Mouse (Mus musculus) liver, postnatal 0 days (tissue): ENCODE results near the gene BC030867. TPM values are rescaled to one million over a fixed set of nuclear protein-coding genes. Genes with fewer than 3 reads are reported as not detected.

Experiments
- ATAC-seq: fragments of 200-750 bp; cut with Nextera tagmentation; 2 replicates; pipeline ENCODE4 v1.8.0; 2017; ENCODE audit warnings: mild to moderate bottlenecking, moderate library complexity
- DNase-seq: peaks from one replicate; pipeline ENCODE4 v3.0.0-alpha.2; 2016
- H3K27ac ChIP-seq: fragments of 300-500 bp; sonication (generic); 2 replicates; pipeline ENCODE4 v1.5.1; 2014; ENCODE audit warnings: antibody characterized with exemption, moderate library complexity, mild to moderate bottlenecking, low read depth
- H3K27me3 ChIP-seq: fragments of 300-500 bp; sonication (generic); 2 replicates; pipeline ENCODE4 v1.6.1; 2014; ENCODE audit warnings: low read length, control low read depth, mixed read lengths; ENCODE audit not compliant: insufficient read depth
- H3K36me3 ChIP-seq: fragments of 300-500 bp; sonication (generic); replicated peaks from 2 replicates; pipeline ENCODE4 v1.6.1; 2014; ENCODE audit warnings: mild to moderate bottlenecking, control low read depth, low read length, moderate library complexity, mixed read lengths; ENCODE audit not compliant: insufficient read depth
- H3K4me1 ChIP-seq: fragments of 300-500 bp; sonication (generic); 2 replicates; pipeline ENCODE4 v1.6.1; 2014; ENCODE audit warnings: antibody characterized with exemption, mild to moderate bottlenecking, control low read depth; ENCODE audit not compliant: insufficient read depth
- H3K4me2 ChIP-seq: fragments of 300-500 bp; sonication (generic); 2 replicates; pipeline ENCODE4 v1.6.1; 2014; ENCODE audit warnings: low read depth, mild to moderate bottlenecking, low read length, moderate library complexity, mixed read lengths
- H3K4me3 ChIP-seq: fragments of 300-500 bp; sonication (generic); 2 replicates; pipeline ENCODE4 v1.5.1; 2014; ENCODE audit warnings: low read depth, low read length
- H3K9ac ChIP-seq: fragments of 300-500 bp; sonication (generic); replicated peaks from 2 replicates; pipeline ENCODE4 v1.6.1; 2014; ENCODE audit warnings: mild to moderate bottlenecking, moderate library complexity
- H3K9me3 ChIP-seq: fragments of 300-500 bp; sonication (generic); 2 replicates; pipeline ENCODE4 v1.6.1; 2016; ENCODE audit warnings: mild to moderate bottlenecking, control low read depth, low read length, mixed read lengths
- CTCF ChIP-seq: sonication (generic); IDR thresholded peaks from 2 replicates; pipeline ENCODE4 v1.5.1; 2016; ENCODE audit warnings: antibody characterized with exemption, low read depth
- EP300 ChIP-seq: IDR thresholded peaks from 2 replicates; pipeline ENCODE4 v1.6.1; 2016; ENCODE audit warnings: antibody characterized with exemption, low read depth, mild to moderate bottlenecking
- WGBS: fragments of 180-500 bp; shearing (Covaris S2); extraction: QIAGEN DNeasy Blood & Tissue Kit; methylation state at CpG from one replicate; pipeline ENCODE4 v1.1.7; 2014; ENCODE audit not compliant: insufficient replicate concordance; 5-methylcytosine and 5-hydroxymethylcytosine counted together
- polyA plus RNA-seq: library from polyadenylated mRNA; unstranded; fragments of >200 nt; fragmentation: Nextera tagmentation; extraction: Ambion mirVana; gene quantifications from 2 replicates; pipeline ENCODE4 v1.2.1, GENCODE M21; 2015

BC030867 gene
- polyA plus RNA-seq, 1 experiment from 2014 or later = 4.9 TPM

- Histone ChIP-seq H3K4me1 (peaks cover 27% of the 10 kb centered on the region), H3K9ac (peak overlapping the region; percentile 72), H3K4me3 (peak overlapping the region; percentile 84), H3K27ac (no peak overlapping the region), H3K4me2 (peak overlapping the region; percentile 98), H3K27me3 (peaks cover 3% of the 10 kb centered on the region; the same call in 1 of the 2 replicates), H3K36me3 (no peaks in the 10 kb centered on the region), H3K9me3 (no peaks in the 10 kb centered on the region)
- ATAC-seq = no peak
- 19% methylated on average over 7 of the region's 7 CpGs for WGBS
- TF ChIP-seq CTCF (no peak), EP300 (no peak)
- DNase-seq = no peak
Observed at GRCm38 (mm10) chr11:102228646-102229268, 19.9 kb upstream of the BC030867 start.

- peaks cover 3% of the 10 kb centered on the region; the same call in 1 of the 2 replicates for H3K27me3 ChIP-seq
- no peaks in the 10 kb centered on the region for H3K36me3 ChIP-seq
- DNase-seq (peak; percentile 38), ATAC-seq (peak; percentile 58)
- H3K4me1 ChIP-seq = peaks cover 25% of the 10 kb centered on the region
- peak overlapping the region; percentile 72 for H3K9ac ChIP-seq
- WGBS = 1% methylated on average over 39 of the region's 47 CpGs
- peak overlapping the region; percentile 84 for H3K4me3 ChIP-seq
- H3K4me2 ChIP-seq = peak overlapping the region; percentile 98
- no peaks in the 10 kb centered on the region for H3K9me3 ChIP-seq
- H3K27ac ChIP-seq = peak overlapping the region; percentile 73
- no peak for TF ChIP-seq CTCF
- TF ChIP-seq EP300 = no peak
Observed at GRCm38 (mm10) chr11:102229331-102229953, 19.2 kb upstream of the BC030867 start.

GRCm38 (mm10) chr11:102230006-102230741 lies 18.5 kb upstream of the BC030867 start, which contains the start of gene Hdac5:
Gene Hdac5 (minus strand): TSS chr11:102230166.
- ATAC-seq (peak; percentile 96), DNase-seq (peak; percentile 97)
- Histone ChIP-seq H3K36me3 (no peaks in the 10 kb centered on the region), H3K4me3 (peak within 1 kb of the TSS; percentile 84), H3K9me3 (no peaks in the 10 kb centered on the region), H3K27me3 (peaks cover 3% of the 10 kb centered on the region; the same call in 1 of the 2 replicates), H3K4me2 (peak within 1 kb of the TSS; percentile 98), H3K27ac (peak within 1 kb of the TSS; percentile 73), H3K4me1 (peaks cover 18% of the 10 kb centered on the region), H3K9ac (peak within 1 kb of the TSS; percentile 72)
- under 1% methylated on average over 33 of the region's 49 CpGs for WGBS
- TF ChIP-seq CTCF = peak; percentile 25; the same call in 1 of the 2 replicates
- TF ChIP-seq EP300 = peak; percentile 64

GRCm38 (mm10) chr11:102236022-102236421 lies 12.7 kb upstream of the BC030867 start:
- Histone ChIP-seq H3K4me1 (peaks cover 6% of the 10 kb centered on the region; the same call in 1 of the 2 replicates), H3K4me2 (no peak overlapping the region), H3K27me3 (no peaks in the 10 kb centered on the region), H3K9ac (no peak overlapping the region), H3K36me3 (no peaks in the 10 kb centered on the region), H3K9me3 (no peaks in the 10 kb centered on the region), H3K4me3 (no peak overlapping the region), H3K27ac (no peak overlapping the region)
- TF ChIP-seq CTCF = no peak
- TF ChIP-seq EP300 = no peak
- WGBS = 33% methylated on average over 2 of the region's 2 CpGs
- ATAC-seq (no peak), DNase-seq (no peak)

GRCm38 (mm10) chr11:102240636-102241035 lies 8.0 kb upstream of the BC030867 start:
- no peak overlapping the region for H3K4me3 ChIP-seq
- H3K9me3 ChIP-seq = no peaks in the 10 kb centered on the region
- peaks cover 9% of the 10 kb centered on the region for H3K4me1 ChIP-seq
- DNase-seq (no peak), ATAC-seq (no peak)
- no peaks in the 10 kb centered on the region for H3K36me3 ChIP-seq
- no peak overlapping the region for H3K9ac ChIP-seq
- TF ChIP-seq CTCF (no peak), EP300 (no peak)
- H3K27me3 ChIP-seq = 0 out of 2 replicates have a peak, but pooled peaks cover 3% of the 10 kb centered on the region
- H3K27ac ChIP-seq = 0 out of 2 replicates have a peak overlapping the region, but pooled peaks have one; percentile 16
- no peak overlapping the region for H3K4me2 ChIP-seq
- WGBS = 76% methylated on average over 6 of the region's 6 CpGs

- WGBS = 55% methylated on average over 5 of the region's 5 CpGs
- no peak for DNase-seq
- H3K27ac ChIP-seq = peak overlapping the region; percentile 57; the same call in 1 of the 2 replicates
Observed at GRCm38 (mm10) chr11:102241246-102241645, 7.4 kb upstream of the BC030867 start.

More at GRCm38 (mm10) chr11:102241246-102241645, 7.4 kb upstream of the BC030867 start:
- Histone ChIP-seq H3K4me3 (no peak overlapping the region), H3K4me2 (no peak overlapping the region), H3K27me3 (0 out of 2 replicates have a peak, but pooled peaks cover 3% of the 10 kb centered on the region), H3K4me1 (peaks cover 9% of the 10 kb centered on the region), H3K36me3 (no peaks in the 10 kb centered on the region), H3K9ac (no peak overlapping the region), H3K9me3 (no peaks in the 10 kb centered on the region)
- TF ChIP-seq EP300 (peak; percentile 46), CTCF (no peak)
- ATAC-seq = peak; percentile 89
